Mouse (Mus musculus): ENCODE data around the gene Fgfrl1.

- TF ChIP-seq CTCF (IDR thresholded peaks at IDR 0.05; ENCODE audit: control insufficient read depth, insufficient read depth, low read length) (no peak), POLR2A (IDR thresholded peaks at IDR 0.05; ENCODE audit: borderline replicate concordance, control insufficient read depth, low read depth, low read length) (no peak)
Observed at GRCm38 (mm10) chr5:108671757-108672156, 20.4 kb upstream of the Fgfrl1 start.

All from bone marrow, adult 2 months (tissue).